Mouse (Mus musculus): ENCODE data around the gene Tead3.
"Not testable (repeated sequence)": the region's sequence is repeated elsewhere in the genome, so short reads cannot be mapped to it uniquely, and the experiment has no call there.

Gene Tead3

GRCm38 (mm10) chr17:28360531-28361277 is 10.1 kb upstream of the Tead3 start:
- in situ Hi-C loops (cut with MseI, MboI) = no loop called here

GRCm38 (mm10) chr17:28358576-28359261 is 8.1 kb upstream of the Tead3 start:
- in situ Hi-C loops (cut with MseI, MboI) = not testable (repeated sequence)

GRCm38 (mm10) chr17:28355871-28356270 is 5.3 kb upstream of the Tead3 start:
- in situ Hi-C loops (cut with MseI, MboI) = no loop called here

GRCm38 (mm10) chr17:28352018-28352417 is 1.4 kb upstream of the Tead3 start:
- in situ Hi-C loops (cut with MseI, MboI) = no loop called here

- in situ Hi-C loops (cut with MseI, MboI) = no loop called here
Measured at GRCm38 (mm10) chr17:28351353-28351890, 805 bp upstream of the Tead3 start.

GRCm38 (mm10) chr17:28349901-28350465 is 634 bp downstream of the Tead3 start:
- in situ Hi-C loops (cut with MseI, MboI) = no loop called here

GRCm38 (mm10) chr17:28349264-28349880 is 1.2 kb downstream of the Tead3 start:
- in situ Hi-C loops (cut with MseI, MboI) = no loop called here

- in situ Hi-C loops (cut with MseI, MboI) = no loop called here
Measured at GRCm38 (mm10) chr17:28348211-28348610, 2.4 kb downstream of the Tead3 start.

GRCm38 (mm10) chr17:28347327-28347726 is 3.3 kb downstream of the Tead3 start:
- in situ Hi-C loops (cut with MseI, MboI) = no loop called here

GRCm38 (mm10) chr17:28345882-28346281 is 4.7 kb downstream of the Tead3 start:
- in situ Hi-C loops (cut with MseI, MboI) = no loop called here

- in situ Hi-C loops (cut with MseI, MboI) = no loop called here
Measured at GRCm38 (mm10) chr17:28345271-28345721, 5.3 kb downstream of the Tead3 start.

GRCm38 (mm10) chr17:28344670-28345069 is 5.9 kb downstream of the Tead3 start:
- in situ Hi-C loops (cut with MseI, MboI) = no loop called here

- in situ Hi-C loops (cut with MseI, MboI) = no loop called here
Measured at GRCm38 (mm10) chr17:28344050-28344607, 6.5 kb downstream of the Tead3 start.

GRCm38 (mm10) chr17:28341091-28341490 is 9.5 kb downstream of the Tead3 start:
- in situ Hi-C loops (cut with MseI, MboI) = no loop called here

- in situ Hi-C loops (cut with MseI, MboI) = no loop called here
Measured at GRCm38 (mm10) chr17:28340578-28340977, 10.0 kb downstream of the Tead3 start.

GRCm38 (mm10) chr17:28337547-28337946 is 13.1 kb downstream of the Tead3 start:
- in situ Hi-C loops (cut with MseI, MboI) = no loop called here

- in situ Hi-C loops (cut with MseI, MboI) = no loop called here
Measured at GRCm38 (mm10) chr17:28335267-28335666, 15.3 kb downstream of the Tead3 start.

- in situ Hi-C loops (cut with MseI, MboI) = no loop called here
Measured at GRCm38 (mm10) chr17:28332915-28333546, 17.6 kb downstream of the Tead3 start.

- in situ Hi-C loops (cut with MseI, MboI) = no loop called here
Measured at GRCm38 (mm10) chr17:28332113-28332914, 18.3 kb downstream of the Tead3 start.

Data from mouse trophoblast stem cell (cell line).